Mouse (Mus musculus): Measurements from ENCODE around the gene Rdh16f1. TPM values are rescaled to one million over a fixed set of nuclear protein-coding genes. Genes with fewer than 3 reads are reported as not detected.
"Not testable (repeated sequence)": the region's sequence is repeated elsewhere in the genome, so short reads cannot be mapped to it uniquely, and the experiment has no call there.

Gene Rdh16f1
- total and polyA plus RNA-seq, 2 experiments: not detected

DNA sequence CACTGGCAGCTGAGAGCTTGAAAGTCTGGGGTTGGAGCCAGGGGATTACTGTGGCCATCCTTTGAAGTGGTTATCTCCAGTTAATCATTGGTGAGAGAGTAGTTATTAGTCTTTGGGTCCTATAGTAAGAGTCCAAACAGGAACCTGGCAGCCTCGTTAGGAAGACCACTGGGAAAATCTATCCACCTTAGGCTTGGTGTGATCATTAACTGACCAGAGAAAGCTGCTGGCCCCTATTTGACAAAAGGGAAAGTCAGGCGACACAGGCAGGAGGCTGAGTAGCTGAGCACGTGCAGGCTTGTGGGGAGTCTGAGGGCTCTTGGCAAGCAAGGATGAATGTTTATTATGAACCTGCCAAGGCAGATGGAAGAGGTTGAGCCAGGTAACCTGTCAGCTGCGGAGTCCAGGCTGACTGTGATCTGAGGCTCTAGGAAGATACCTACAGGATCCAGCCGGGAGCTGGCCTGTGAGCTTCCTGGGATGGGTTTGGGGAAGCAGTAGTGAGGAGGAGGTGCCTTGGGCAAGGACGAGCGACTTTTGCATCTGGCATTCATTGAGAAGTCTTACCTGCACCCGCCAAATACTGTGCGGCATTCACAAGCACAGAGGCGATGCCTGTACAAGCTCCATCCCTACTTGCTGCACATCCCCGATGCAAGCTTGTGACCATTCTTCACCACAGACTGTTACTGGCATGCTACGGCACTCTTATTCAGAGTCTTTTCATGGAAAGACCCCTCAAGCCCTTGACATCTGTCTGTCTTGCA is 4.5 kb downstream of the Rdh16f1 start:
- WGBS: 25% methylated on average over 12 of the region's 12 CpGs
- H3K4me1 ChIP-seq (ENCODE audit: control insufficient read depth, insufficient read depth, low read length): peaks cover 13% of the 10 kb centered on the region
- H3K36me3 ChIP-seq (ENCODE audit: control insufficient read depth, insufficient read depth, low read length): no peaks in the 10 kb centered on the region

DNA sequence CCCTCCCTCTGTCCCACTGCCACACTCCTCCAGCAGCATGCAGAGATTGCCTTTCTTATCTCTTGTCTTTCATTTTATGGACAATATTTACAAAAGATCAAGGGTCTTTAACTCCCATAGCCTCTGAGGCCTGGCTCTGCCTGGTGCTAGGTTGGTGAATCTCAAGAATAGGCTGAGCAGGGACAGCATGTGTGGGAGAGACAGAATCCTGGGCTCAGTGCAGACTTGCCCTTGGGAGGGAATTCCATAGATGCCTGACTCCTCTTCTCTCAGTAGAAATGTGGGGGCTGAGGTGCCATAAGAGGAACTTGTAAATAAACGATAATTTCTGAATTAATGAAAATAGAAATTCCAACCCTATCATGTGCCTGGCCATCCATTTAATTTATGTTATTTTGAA is 7.0 kb downstream of the Rdh16f1 start:
- Histone ChIP-seq H3K9ac (ENCODE audit: low read depth, low read length) (no peak overlapping the region), H3K79me2 (ENCODE audit: control insufficient read depth, insufficient read depth, low read length) (no peaks in the 10 kb centered on the region), H3K36me3 (ENCODE audit: control insufficient read depth, insufficient read depth, low read length) (no peaks in the 10 kb centered on the region), H3K27ac (replicated peaks; ENCODE audit: insufficient read depth, low read depth, low read length) (no peak overlapping the region), H3K27me3 (ENCODE audit: control insufficient read depth, insufficient read depth, low read length) (no peaks in the 10 kb centered on the region), H3K4me3 (ENCODE audit: insufficient read depth, low read depth, low read length) (no peak overlapping the region), H3K4me1 (ENCODE audit: control insufficient read depth, insufficient read depth, low read length) (peaks cover 7% of the 10 kb centered on the region)
- DNase-seq (ENCODE audit: extremely low read depth, low read depth, low spot score): no peak
- WGBS: 88% methylated on average over 1 of the region's 1 CpGs
- TF ChIP-seq POLR2A (IDR thresholded peaks at IDR 0.05; ENCODE audit: extremely low read depth, insufficient read depth, low read length): no peak
- TF ChIP-seq CTCF (IDR thresholded peaks at IDR 0.05; ENCODE audit: low read depth, low read length): no peak

More for the DNA sequence above, 4.5 kb downstream of the Rdh16f1 start:
- H3K9ac ChIP-seq (ENCODE audit: low read depth, low read length): peak overlapping the region; percentile 4; the same call in 1 of the 2 replicates
- peak; percentile 99 for DNase-seq (ENCODE audit: extremely low read depth, low read depth, low spot score)
- TF ChIP-seq POLR2A (IDR thresholded peaks at IDR 0.05; ENCODE audit: extremely low read depth, insufficient read depth, low read length): no peak
- TF ChIP-seq CTCF (IDR thresholded peaks at IDR 0.05; ENCODE audit: low read depth, low read length): no peak
- no peaks in the 10 kb centered on the region for H3K79me2 ChIP-seq (ENCODE audit: control insufficient read depth, insufficient read depth, low read length)
- no peaks in the 10 kb centered on the region for H3K27me3 ChIP-seq (ENCODE audit: control insufficient read depth, insufficient read depth, low read length)
- peak overlapping the region; percentile 49 for H3K27ac ChIP-seq (replicated peaks; ENCODE audit: insufficient read depth, low read depth, low read length)
- no peak overlapping the region for H3K4me3 ChIP-seq (ENCODE audit: insufficient read depth, low read depth, low read length)

DNA sequence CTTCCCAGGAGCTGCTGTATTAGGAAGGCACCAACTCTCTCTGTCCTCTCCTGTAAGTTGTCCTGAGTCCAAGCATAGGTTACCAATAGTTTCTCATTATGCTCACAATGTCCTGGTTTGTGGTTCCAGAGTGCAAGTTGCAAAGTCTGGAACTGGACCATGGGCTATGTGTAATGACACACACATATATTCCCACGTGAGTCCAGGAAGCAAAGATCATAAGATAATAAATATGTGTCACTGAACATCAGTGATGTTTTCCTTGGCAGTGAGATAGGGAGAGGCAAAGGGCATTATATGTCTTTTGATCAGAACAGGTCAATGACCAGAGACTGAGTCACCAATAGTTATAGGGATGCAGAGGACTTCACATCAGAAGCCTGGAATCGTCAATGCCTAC is 16.4 kb downstream of the Rdh16f1 start, which contains the start of gene Rdh9:
Gene Rdh9 (plus strand): TSS at position 376 of the 400 bp plus-strand sequence.
- no peaks in the 10 kb centered on the region for H3K79me2 ChIP-seq (ENCODE audit: control insufficient read depth, insufficient read depth, low read length)
- peak; percentile 99 for DNase-seq (ENCODE audit: extremely low read depth, low read depth, low spot score)

DNA sequence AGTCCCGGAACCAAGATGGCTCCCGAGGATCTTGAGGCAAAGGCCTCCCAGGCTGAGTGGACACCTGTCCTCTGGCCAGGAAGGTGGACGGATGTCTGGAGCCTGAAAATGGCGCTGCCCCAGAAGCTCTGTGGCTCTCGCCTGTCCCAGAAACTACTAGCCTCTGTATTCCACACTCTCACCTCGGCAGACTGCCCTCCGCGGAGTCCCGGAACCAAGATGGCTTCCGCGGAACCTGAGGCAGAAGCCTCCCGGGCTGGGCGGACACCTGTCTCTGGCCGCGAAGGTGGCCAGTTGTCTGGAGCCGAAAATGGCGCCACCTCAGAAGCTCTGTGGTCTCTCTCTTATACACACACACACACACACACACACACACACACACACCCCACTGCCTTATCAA is 22.7 kb downstream of the Rdh16f1 start:
- H3K9ac ChIP-seq (ENCODE audit: low read depth, low read length); DNase-seq (ENCODE audit: extremely low read depth, low read depth, low spot score); H3K79me2 ChIP-seq (ENCODE audit: control insufficient read depth, insufficient read depth, low read length); H3K4me1 ChIP-seq (ENCODE audit: control insufficient read depth, insufficient read depth, low read length); H3K4me3 ChIP-seq (ENCODE audit: insufficient read depth, low read depth, low read length); H3K27ac ChIP-seq (replicated peaks; ENCODE audit: insufficient read depth, low read depth, low read length); H3K36me3 ChIP-seq (ENCODE audit: control insufficient read depth, insufficient read depth, low read length); H3K27me3 ChIP-seq (ENCODE audit: control insufficient read depth, insufficient read depth, low read length): not testable (repeated sequence)
- 98% methylated on average over 17 of the region's 17 CpGs for WGBS

More for the DNA sequence above, 16.4 kb downstream of the Rdh16f1 start, which contains the start of gene Rdh9:
- H3K4me1 ChIP-seq (ENCODE audit: control insufficient read depth, insufficient read depth, low read length): peaks cover 16% of the 10 kb centered on the region
- WGBS: 14% methylated on average over 2 of the region's 2 CpGs
- H3K4me3 ChIP-seq (ENCODE audit: insufficient read depth, low read depth, low read length): peak within 1 kb of the TSS; percentile 31; the same call in 1 of the 2 replicates
- peak within 1 kb of the TSS; percentile 38 for H3K9ac ChIP-seq (ENCODE audit: low read depth, low read length)
- H3K36me3 ChIP-seq (ENCODE audit: control insufficient read depth, insufficient read depth, low read length): no peaks in the 10 kb centered on the region
- H3K27me3 ChIP-seq (ENCODE audit: control insufficient read depth, insufficient read depth, low read length): no peaks in the 10 kb centered on the region
- TF ChIP-seq POLR2A (IDR thresholded peaks at IDR 0.05; ENCODE audit: extremely low read depth, insufficient read depth, low read length) (no peak), CTCF (IDR thresholded peaks at IDR 0.05; ENCODE audit: low read depth, low read length) (no peak)
- H3K27ac ChIP-seq (replicated peaks; ENCODE audit: insufficient read depth, low read depth, low read length): peak within 1 kb of the TSS; percentile 75

DNA sequence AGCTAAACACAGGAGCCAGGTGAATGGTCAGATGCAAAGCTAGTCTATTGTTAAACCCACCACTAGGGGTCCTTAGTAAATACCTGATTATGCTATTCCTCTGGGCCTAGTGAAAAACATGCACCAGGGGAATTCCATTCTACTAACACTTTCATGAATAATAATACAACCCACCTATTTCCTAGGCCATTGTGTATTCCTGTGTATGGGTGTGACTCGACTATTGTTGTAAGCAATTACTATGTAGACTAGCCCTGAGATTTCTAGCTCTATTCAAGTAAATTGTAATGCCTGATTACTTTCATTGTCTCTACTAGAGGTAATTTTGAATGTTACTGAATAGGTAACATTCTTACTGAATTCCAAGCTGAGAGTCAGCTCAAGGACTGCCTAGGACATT is 25.8 kb downstream of the Rdh16f1 start:
- not testable (repeated sequence) for H3K9ac ChIP-seq (ENCODE audit: low read depth, low read length); H3K4me3 ChIP-seq (ENCODE audit: insufficient read depth, low read depth, low read length); H3K79me2 ChIP-seq (ENCODE audit: control insufficient read depth, insufficient read depth, low read length); H3K4me1 ChIP-seq (ENCODE audit: control insufficient read depth, insufficient read depth, low read length); DNase-seq (ENCODE audit: extremely low read depth, low read depth, low spot score); H3K27me3 ChIP-seq (ENCODE audit: control insufficient read depth, insufficient read depth, low read length); H3K27ac ChIP-seq (replicated peaks; ENCODE audit: insufficient read depth, low read depth, low read length); H3K36me3 ChIP-seq (ENCODE audit: control insufficient read depth, insufficient read depth, low read length)
- WGBS: 98% methylated on average over 1 of the region's 1 CpGs

- 67% methylated on average over 1 of the region's 1 CpGs for WGBS
- Histone ChIP-seq H3K27ac (replicated peaks; ENCODE audit: insufficient read depth, low read depth, low read length) (peak overlapping the region; percentile 48), H3K4me3 (ENCODE audit: insufficient read depth, low read depth, low read length) (no peak overlapping the region), H3K4me1 (ENCODE audit: control insufficient read depth, insufficient read depth, low read length) (peaks cover 16% of the 10 kb centered on the region), H3K27me3 (ENCODE audit: control insufficient read depth, insufficient read depth, low read length) (no peaks in the 10 kb centered on the region), H3K79me2 (ENCODE audit: control insufficient read depth, insufficient read depth, low read length) (no peaks in the 10 kb centered on the region; the same call in 1 of the 2 replicates), H3K36me3 (ENCODE audit: control insufficient read depth, insufficient read depth, low read length) (no peaks in the 10 kb centered on the region), H3K9ac (ENCODE audit: low read depth, low read length) (no peak overlapping the region)
- DNase-seq (ENCODE audit: extremely low read depth, low read depth, low spot score): peak; percentile 85
- TF ChIP-seq POLR2A (IDR thresholded peaks at IDR 0.05; ENCODE audit: extremely low read depth, insufficient read depth, low read length) (no peak), CTCF (IDR thresholded peaks at IDR 0.05; ENCODE audit: low read depth, low read length) (no peak)
Measured at GRCm38 (mm10) chr10:127799295-127799694, 39.7 kb downstream of the Rdh16f1 start.

All from liver, adult 2 months (tissue).